Mouse (Mus musculus) regulatory T cell (primary cell): ENCODE measurements around the gene Tyk2.

Experiments
- in situ Hi-C: fragments of 300-600 bp; cut with MboI, MseI; formaldehyde crosslinking; loops from one replicate; pipeline ENCODE4 v1.15.1; 2025; ENCODE audit warnings: high pct_unique_total_duplicates

Gene Tyk2

GRCm38 (mm10) chr9:21067006-21067684, 63.9 kb downstream of the Tyk2 start, which contains the start of gene Zglp1:
TSS of gene Zglp1 (minus strand) at chr9:21067093.
- in situ Hi-C loops: no loop called here

- in situ Hi-C loops: no loop called here
Measured at GRCm38 (mm10) chr9:21062928-21063327, 68.1 kb downstream of the Tyk2 start.
